Mouse (Mus musculus) testis, adult 2 months (tissue): ENCODE results near the gene Ankrd23.

Experiments used
- CTCF ChIP-seq: fragments of 200-500 bp; IDR thresholded peaks from 2 replicates; pipeline ENCODE4 v1.5.1; 2012; ENCODE audit warnings: low read depth, mild to moderate bottlenecking, inconsistent platforms, low read length, moderate library complexity; ENCODE audit not compliant: control insufficient read depth, insufficient read depth, insufficient replicate concordance
- POLR2A ChIP-seq: fragments of 200-500 bp; IDR thresholded peaks from 2 replicates; pipeline ENCODE4 v1.6.1; 2012; ENCODE audit warnings: low read depth, mild to moderate bottlenecking, inconsistent platforms, low read length, moderate library complexity; ENCODE audit not compliant: control insufficient read depth

DNA sequence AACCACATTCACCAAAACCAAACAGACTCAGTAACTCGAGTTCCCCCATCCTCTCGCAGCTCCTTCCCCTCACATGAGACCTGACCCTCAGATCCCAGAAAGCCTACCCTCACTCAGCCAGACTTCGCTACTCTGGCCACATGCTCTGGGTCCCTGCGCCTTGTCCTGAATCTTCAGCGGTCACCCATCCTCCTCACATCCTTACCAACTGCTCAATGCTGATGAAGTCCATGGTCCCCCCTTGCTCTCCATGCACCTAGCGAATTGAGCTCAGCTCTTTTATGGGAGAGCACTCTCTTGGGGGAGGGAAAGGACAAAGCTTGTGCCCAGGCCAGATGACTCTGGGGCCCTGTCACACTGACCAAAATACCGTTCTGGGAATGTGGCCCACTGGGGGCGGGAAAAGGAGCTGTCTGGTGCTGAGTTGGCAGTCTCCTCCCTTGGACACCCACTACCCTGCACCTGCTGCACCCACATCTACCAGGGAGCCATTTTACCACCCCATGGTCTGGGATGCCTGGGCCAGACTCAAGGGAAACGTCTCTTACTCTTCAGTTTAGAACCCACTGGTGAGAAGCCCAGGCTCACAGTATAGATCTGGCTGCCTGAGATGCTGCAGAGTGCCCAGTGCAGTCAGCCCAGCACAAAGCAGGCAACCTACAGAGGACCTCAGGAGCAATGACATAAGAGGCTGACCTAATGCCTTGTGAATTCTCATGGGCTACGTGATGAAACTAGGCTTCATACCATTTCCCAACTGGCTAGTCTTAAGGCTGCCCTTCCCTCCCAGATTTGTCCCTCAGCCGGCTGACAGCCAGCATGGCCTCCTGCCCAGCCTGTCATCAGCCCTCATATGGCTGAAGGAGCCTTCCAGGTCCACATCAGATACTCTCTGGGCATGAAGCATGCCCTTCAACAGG, 946 bp downstream of the Ankrd23 start:
- no peak for TF ChIP-seq POLR2A
- TF ChIP-seq CTCF = no peak
